Comparison of ENCODE assay signal across 16 mouse cellular contexts in the genomic region with DNA sequence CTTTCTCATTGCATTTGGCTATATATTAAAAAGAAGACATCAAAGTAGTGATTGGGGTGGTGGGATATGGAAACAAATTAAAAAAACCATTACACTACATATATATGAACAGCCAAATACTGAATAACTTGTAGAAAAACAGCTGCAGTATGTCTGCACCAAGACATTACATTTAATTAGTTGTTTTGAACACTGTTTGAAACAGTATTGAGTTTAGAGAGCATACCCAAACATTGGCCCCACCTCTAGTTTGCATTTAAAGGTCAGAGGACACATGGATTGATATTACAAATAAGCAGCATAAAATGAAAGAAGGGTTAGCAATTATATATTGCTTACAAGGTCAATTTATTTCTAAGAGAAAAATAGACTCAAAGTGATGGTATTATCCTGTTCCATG.
"Had no signal": no experiment of that assay in that cellular context is flagged by ENCODE, and none has a peak within 500 bp of the region (broad histone marks: within the 10 kb centered on the region; RNA-seq: fewer than 3 reads in every experiment).

No protein-coding gene starts in this region.

- DNase-seq: retina, postnatal 1 day; right cerebral cortex, adult 18-20 months; right cerebral cortex, postnatal 14 days; right cerebral cortex, postnatal 25 days; right cerebral cortex, postnatal 4 days; spleen, adult 18-20 months; thymus, adult 18-20 months; thymus, adult 2 months; thymus, postnatal 14 days; thymus, postnatal 25 days; thymus, postnatal 36 days; thymus, postnatal 4 days had no signal

- H3K9ac ChIP-seq: neural tube, embryonic 13.5 days; neural tube, embryonic 15.5 days; stomach, embryonic 15.5 days had no signal

- H3K27me3 ChIP-seq: neural tube, embryonic 13.5 days; neural tube, embryonic 15.5 days; stomach, embryonic 15.5 days had no signal

- H3K4me1 ChIP-seq: neural tube, embryonic 13.5 days; neural tube, embryonic 15.5 days; stomach, embryonic 15.5 days had no signal

- H3K36me3 ChIP-seq: neural tube, embryonic 13.5 days; neural tube, embryonic 15.5 days; stomach, embryonic 15.5 days had no signal

- H3K4me2 ChIP-seq: neural tube, embryonic 13.5 days; neural tube, embryonic 15.5 days; stomach, embryonic 15.5 days had no signal

- H3K4me3 ChIP-seq: neural tube, embryonic 13.5 days; neural tube, embryonic 15.5 days; stomach, embryonic 15.5 days had no signal

- H3K9me3 ChIP-seq: neural tube, embryonic 13.5 days; neural tube, embryonic 15.5 days; stomach, embryonic 15.5 days had no signal

- H3K27ac ChIP-seq: neural tube, embryonic 13.5 days; neural tube, embryonic 15.5 days; stomach, embryonic 15.5 days; stomach, postnatal 0 days had no signal
